Mouse (Mus musculus) macrophage (primary cell): ENCODE results near the gene Cfap97d2. TPM values are rescaled to one million over a fixed set of nuclear protein-coding genes. Genes with fewer than 3 reads are reported as not detected.

ENCODE experiments used
- polyA plus RNA-seq: library from polyadenylated mRNA; stranded (reverse); fragments of 250-400 nt; gene quantifications from 3 replicates; pipeline ENCODE4 v1.2.4, GENCODE M21; 2018; ENCODE audit warnings: inconsistent platforms

The Cfap97d2 gene
- polyA plus RNA-seq, 1 experiment from 2014 or later: not detected

Other genes starting within 250 kb of the Cfap97d2 start
- gene Gas6, start 211.4 kb upstream of the Cfap97d2 start, polyA plus RNA-seq: 596 to 877 TPM (median 653 TPM) in 3 replicates
- not detected in 3 replicates for gene 1700029H14Rik, start 143.4 kb upstream of the Cfap97d2 start, polyA plus RNA-seq
- 72.6 to 95.1 TPM (median 88.3 TPM) in 3 replicates for gene Rasa3, start 28.3 kb upstream of the Cfap97d2 start, polyA plus RNA-seq
- 24.5 to 33.0 TPM (median 26.4 TPM) in 3 replicates for gene Cdc16, start 51.8 kb downstream of the Cfap97d2 start, polyA plus RNA-seq
- 16.4 to 33.4 TPM (median 21.5 TPM) in 3 replicates for gene Upf3a, start 79.7 kb downstream of the Cfap97d2 start, polyA plus RNA-seq
- not detected in 3 replicates for gene AF366264, start 132.5 kb downstream of the Cfap97d2 start, polyA plus RNA-seq
- gene Champ1, start 163.8 kb downstream of the Cfap97d2 start, polyA plus RNA-seq: 11.4 to 15.7 TPM (median 12.9 TPM) in 3 replicates
- gene Coprs, start 184.4 kb downstream of the Cfap97d2 start, polyA plus RNA-seq: 10.6 to 23.8 TPM (median 18.1 TPM) in 3 replicates